Mouse (Mus musculus) ES-Bruce4 (cell line): ENCODE data around the gene Gcnt1.

Experiments used
- CTCF ChIP-seq: IDR thresholded peaks from one replicate; pipeline ENCODE4 v1.8.1; 2011; ENCODE audit warnings: low read depth, low read length
- EP300 ChIP-seq: IDR thresholded peaks from 2 replicates; pipeline ENCODE4 v1.6.1; 2011; ENCODE audit warnings: low read depth, low read length; ENCODE audit not compliant: insufficient read depth
- POLR2A ChIP-seq: IDR thresholded peaks from one replicate; pipeline ENCODE4 v1.8.1; 2011; ENCODE audit warnings: low read length; ENCODE audit not compliant: insufficient read depth

GRCm38 (mm10) chr19:17334644-17335333 is 37.9 kb downstream of the Gcnt1 start:
- TF ChIP-seq POLR2A (no peak), CTCF (no peak), EP300 (no peak)
